Mouse (Mus musculus) CD4-positive, CD25-positive, alpha-beta regulatory T cell, adult 2 months (primary cell): ENCODE measurements at regions not wholly inside any gene's neighbourhood (a gene's known extent, or its start where the extent isn't known, plus 50 kb on each side); places are given as distances from the start of the nearest gene placed in this dataset.
A peak's percentile ranks its signal among the peaks of the same experiment; 100 is the strongest.

Source experiments
- DNase-seq: peaks from one replicate; pipeline ENCODE4 v3.0.0-alpha.2; 2012; ENCODE audit warnings: low read depth, low spot score

DNA sequence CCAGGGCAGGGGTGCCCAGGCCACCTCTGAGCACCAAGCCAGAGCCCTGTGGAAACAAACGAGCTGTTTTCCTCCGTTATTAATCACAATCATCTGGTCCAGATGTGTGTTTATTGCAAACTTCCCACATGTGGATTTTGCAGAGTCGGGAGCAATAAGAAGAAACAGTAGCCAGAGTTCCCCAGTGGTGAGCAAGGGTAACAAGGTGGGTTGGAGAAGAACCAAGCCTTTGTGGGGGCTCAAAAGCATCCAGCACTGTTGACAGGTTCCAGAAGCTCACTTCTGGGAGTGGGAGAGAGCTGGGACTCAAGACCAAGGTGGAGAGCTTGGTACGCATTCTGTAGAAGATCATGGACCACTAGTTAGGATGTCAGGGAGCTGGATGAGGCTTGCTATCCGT is 63.6 kb downstream of the Hif1an start:
- DNase-seq: no peak

DNA sequence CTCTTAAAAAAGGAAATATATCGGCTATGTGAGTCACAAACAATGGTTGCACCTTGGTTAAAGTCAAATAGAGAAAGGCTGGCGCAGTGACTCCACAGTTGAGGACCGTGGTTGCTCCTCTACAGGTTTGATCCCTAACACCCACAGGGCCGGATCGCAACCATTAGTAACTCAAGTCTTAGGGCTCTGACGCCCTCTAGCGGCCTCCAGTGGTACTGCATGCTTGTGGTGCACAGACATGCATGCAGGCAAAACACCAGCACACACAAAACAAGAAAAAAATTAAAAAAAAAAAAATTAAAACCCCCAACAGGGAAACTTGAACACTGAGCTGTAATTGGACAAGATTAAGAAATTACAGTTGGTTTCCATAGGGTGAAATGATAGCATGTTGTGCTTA is 67.1 kb downstream of the Hif1an start:
- peak; percentile 15 for DNase-seq

DNA sequence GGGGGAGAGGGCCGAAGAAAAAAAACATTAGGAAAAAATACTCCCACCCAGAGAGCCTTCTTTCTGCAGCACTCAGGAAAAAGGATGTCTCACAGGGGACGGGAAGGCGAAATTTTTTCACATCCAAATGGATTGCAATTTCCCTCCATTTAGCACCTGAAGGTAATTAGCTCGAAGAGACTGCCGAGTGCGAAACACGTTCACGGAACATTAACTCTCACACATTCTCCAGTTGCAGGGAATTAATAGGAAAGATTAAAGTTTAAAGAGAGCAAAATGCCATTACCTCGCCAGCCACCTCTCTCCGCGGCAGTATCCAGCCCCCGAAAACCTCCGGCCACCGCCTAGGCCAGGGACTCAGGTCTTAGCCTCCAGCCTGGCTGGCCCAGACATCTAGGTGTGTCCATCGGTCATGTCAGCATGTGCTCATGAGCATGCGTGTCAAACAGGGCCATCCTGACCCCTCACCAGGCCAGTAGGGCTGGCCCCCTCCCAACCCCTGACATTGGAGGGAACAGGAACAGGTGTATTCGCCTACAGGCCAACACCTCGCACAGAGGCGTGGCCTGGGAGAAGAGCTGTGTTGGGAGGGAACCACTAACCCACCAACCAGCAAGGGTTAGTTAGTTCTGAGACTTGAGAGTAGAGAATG is 68.8 kb downstream of the Hif1an start:
- no peak for DNase-seq

DNA sequence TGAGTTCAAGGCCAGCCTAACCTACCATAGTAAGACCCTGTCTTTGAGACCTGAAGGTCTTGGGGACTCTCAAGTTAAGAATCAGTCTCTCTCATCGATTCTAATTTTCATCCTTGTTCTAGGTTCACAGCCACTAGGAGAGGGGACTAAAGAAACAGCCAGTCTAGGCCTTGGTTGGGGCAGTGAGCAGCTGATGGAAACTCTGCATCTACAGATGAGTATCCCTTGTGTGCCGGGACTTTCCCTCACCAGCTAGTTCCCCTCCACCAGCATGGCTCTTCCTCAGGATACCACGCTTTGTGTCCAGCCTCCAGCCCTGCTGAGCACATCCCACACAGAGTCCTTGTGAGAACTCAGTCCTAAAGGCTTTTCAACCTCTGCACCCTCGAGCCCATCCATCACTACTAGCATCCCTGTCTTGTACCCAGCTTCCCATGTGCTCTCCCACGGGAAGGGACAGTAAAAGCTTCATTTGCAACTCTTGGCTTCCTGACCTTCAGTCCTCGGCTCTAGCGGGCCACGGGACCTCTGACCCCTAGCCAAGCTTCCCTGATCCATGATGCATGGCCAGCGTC is 74.6 kb downstream of the Hif1an start:
- DNase-seq: no peak

DNA sequence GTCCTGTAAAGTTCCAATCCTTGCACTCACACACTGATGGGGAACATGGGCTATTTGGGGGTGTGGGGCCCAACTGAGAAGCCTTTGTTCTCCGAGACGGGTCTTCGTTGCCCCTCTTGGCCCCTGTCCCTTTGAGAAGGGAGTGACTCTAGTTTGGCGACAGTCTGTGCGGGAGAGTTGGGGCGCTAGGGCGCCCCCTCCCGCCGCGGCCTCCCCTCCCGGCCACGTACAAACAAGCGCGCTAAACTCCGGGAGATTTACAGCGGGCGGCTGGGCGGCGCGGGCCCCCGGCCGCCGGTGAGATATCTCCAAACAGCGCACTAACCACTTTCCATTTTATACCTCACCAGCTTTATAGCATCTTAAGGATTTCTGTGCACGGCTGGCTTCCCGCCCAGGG is 77.4 kb downstream of the Hif1an start:
- no peak for DNase-seq

DNA sequence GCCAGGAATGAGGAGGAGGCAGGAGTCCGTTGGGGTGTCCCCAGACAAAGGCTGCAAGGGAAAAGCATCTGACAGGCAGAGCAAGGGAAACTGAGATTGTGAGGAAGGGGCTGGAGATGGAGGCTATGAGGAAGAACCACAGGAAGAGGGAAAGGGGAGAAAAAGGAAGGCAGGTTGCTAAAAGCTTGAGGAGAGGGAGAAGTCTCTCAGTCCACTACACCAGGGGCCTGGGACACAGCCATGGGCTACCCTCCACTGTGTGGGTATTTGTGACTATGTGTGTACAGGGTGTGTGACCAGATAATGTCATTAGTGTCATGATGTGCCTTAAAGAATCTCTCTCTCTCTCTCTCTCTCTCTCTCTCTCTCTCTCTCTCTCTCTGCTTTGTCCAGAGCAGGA is 77.9 kb downstream of the Hif1an start:
- DNase-seq: no peak

DNA sequence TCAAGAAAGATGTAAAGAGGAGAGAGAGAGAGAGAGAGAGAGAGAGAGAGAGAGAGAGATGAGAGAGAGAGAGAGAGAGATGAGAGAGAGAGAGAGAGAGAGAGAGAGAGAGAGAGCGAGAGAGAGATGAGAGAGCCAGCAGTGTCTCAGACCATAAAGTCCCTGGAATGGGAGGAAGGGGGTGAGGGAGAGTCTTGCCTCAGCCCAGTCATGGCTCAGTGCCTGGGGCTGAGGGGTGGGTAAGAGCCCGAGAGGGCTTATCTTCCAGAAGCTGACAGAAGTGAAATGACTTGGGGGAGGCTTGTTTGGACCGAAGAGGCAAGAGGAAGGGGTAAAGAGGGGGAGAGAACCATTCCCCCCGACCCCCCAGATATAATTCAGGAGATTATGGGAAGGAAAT is 79.6 kb downstream of the Hif1an start:
- no peak for DNase-seq

DNA sequence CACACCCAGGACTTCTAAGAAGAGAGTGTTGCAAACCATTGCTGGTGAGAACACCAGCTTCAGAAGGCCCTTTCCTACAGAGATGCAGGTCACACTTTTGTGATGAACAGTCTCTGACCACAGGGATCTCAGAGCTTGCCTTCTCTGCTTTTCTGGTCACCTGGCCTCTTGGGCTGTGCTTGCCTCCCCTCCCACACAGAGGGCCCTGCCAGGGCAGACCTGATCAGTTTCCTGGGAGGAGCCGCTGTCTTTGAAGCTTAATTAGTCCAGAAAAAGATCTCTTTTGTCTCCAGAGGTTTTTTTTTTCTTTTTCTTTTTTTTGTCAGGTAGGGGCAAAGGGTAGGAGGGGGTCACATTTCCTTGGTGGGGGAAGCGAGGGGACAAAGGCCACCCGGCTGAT is 81.7 kb downstream of the Hif1an start:
- DNase-seq: no peak

DNA sequence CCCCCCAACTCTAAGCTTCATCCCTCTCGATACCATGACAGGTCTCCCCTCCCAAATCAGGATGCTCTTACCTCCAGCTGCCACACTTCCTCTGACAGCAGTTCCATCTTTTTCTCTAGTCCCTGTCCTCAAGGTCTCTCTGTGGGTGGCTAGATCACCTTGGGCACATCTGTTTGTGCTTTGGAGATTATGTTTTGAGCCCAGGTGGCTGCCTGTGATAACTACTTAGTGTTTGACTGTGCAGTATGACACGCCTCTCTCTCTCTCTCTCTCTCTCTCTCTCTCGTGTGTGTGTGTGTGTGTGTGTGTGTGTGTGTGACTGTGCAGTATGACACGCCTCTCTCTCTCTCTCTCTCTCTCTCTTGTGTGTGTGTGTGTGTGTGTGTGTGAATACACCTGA is 82.3 kb downstream of the Hif1an start:
- no peak for DNase-seq

DNA sequence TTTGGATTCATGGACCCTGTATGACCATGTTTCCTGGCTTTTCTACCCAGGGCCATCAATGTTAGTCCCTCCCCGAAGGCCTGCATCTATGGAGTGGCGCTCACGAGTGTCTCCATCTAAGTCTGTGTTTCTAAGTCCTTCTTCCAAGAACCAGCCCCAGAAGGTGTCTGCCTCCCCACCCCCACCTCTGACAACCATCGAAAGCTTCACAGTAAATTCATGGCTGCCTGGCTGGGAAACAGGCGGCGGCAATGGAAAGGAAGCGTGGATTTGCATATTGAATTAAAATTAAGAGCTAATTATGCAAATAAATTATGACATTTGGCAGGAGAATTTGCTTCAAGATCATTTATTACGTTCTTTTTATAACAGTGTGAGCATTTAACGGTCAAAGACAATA is 83.9 kb downstream of the Hif1an start:
- DNase-seq: no peak

DNA sequence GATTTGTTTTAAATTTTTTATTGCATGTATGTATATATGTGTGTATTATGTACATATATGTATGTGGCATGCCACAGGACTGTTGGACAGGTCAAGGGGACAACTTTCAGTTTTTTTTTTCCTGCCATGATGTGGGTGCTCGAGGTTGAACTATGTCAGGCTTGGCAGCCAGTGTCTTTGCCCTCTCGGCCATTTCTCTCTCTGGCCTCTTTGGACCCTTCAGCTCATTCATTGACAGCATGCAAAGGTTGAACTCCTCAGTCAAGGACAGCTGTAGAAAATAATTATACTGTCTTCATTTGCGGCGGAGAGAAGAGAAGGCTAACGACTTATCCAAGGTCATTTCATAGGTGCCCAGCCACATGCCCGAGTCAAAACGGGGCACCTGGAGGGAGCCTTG is 86.6 kb downstream of the Hif1an start:
- no peak for DNase-seq

DNA sequence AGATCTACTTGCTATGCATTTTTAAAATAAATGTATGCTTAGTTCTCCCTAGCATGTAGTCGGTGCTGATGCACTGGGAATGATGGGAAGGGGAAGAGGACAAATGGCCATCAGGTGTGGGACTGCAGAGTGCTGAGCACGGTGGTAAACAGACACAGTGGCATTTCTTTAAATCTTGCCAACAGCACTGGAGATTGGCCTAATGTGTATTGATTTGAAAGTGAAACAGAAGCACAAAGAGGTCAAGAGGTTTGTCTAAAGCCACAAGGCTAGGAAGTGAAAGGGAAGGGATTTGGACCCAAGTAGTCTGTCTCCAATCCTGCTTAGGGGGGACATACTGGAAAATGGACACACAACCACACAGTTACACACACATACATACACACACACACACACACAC is 88.2 kb downstream of the Hif1an start:
- no peak for DNase-seq

DNA sequence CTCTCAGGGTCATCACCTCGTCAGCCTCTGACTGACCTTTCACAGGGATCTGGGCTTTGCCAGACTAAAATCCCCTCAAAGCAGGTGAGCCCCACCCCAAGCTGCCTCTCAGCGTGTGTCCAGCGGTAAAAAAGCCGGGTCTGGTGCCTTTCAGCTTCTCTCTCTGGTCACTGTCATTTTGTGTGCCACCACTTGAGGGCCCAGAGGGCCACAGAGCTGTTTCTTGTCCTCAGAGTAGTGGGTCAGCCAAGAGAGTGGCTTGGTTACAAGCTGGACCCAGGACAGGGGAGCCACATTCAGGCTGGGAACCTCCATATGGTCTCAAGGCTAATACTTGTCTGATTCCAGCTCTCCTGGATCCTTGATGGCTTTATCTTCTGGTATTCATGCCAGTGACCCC is 89.0 kb downstream of the Hif1an start:
- DNase-seq: no peak

DNA sequence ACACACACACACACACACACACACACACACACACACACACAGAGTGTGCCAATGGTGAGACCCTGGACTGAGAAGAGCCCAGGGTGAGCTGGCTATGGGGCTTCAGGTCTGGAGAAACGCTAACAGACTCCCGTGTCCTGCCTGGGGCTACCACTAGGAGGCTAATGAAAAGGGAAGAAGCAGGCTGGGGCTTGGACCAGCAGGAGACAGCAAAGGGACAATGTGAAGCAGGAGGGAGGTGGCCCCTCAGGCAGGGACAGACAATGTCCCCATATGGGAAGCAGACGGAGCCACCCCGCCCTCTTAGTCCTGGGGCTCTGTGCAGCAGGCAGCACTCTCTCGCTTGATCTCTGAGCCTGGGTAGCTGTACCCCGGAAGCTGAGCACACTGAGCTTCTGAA is 93.1 kb downstream of the Hif1an start:
- peak; percentile 3 for DNase-seq

DNA sequence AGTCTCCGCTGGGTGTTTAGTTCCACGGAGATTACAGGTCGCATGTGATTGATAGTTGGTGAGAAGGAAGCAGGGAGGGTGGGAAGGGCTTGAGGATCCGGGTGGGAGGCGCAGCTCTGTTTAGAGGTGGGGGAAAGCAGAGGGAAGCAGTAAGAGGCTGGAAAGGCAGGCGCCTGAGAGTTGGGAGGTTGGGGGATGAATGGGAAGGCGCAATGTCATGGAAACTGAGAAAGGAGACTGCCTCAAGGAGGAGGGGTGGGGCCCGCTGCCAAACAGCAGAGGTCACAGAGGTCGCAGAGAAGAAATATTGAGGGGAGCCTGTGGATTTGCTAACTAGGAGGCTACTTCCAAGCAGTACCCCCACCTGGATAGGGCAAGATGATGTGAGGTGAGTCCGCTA is 96.5 kb upstream of the Pax2 start:
- no peak for DNase-seq

DNA sequence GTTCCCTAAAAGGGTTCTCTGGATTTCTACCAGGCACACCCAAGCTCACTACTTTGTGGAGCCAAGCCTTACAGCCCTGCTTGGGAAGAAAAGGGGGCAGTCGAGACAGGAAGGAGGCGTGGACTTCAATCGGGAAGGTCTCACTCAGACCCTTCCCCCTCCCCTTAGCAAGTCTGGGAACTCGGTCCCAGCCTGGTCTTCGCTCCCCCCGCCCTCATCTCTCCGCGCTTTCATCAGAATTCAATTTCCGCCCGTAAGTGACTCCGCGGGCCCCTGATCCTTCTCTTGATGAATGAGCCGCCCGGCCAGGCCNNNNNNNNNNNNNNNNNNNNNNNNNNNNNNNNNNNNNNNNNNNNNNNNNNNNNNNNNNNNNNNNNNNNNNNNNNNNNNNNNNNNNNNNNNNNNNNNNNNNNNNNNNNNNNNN is 86.3 kb upstream of the Pax2 start:
- no peak for DNase-seq

DNA sequence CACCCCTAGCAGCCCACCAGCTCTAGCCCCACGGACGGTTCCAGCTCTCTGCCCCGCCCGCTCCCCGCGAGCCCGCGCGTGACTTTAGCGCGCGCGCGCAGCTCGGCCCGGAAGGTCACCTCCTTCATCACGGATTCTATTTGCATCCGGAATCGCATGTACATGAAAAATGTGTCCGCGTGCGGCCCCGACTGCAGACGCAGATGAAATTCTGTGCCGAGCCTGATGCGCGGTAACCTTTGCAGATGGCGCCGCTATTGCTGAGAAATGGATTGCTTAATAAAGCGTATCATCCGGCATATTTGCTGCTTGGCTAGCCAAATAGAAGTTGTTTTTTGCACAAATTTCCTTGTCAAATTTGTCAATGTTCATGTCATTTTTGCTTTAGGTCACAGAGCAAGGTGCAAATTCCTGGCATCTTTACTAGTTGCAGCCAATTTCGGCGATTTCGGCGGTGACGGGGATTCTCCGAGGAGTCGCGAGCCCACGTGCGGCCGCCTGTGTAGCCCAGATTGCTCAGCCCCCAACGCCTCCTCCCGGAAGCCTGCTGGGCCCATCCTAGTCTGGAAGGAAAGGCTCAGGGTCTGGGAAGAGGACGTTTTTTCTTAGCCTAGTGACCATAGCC is 81.1 kb upstream of the Pax2 start:
- no peak for DNase-seq

DNA sequence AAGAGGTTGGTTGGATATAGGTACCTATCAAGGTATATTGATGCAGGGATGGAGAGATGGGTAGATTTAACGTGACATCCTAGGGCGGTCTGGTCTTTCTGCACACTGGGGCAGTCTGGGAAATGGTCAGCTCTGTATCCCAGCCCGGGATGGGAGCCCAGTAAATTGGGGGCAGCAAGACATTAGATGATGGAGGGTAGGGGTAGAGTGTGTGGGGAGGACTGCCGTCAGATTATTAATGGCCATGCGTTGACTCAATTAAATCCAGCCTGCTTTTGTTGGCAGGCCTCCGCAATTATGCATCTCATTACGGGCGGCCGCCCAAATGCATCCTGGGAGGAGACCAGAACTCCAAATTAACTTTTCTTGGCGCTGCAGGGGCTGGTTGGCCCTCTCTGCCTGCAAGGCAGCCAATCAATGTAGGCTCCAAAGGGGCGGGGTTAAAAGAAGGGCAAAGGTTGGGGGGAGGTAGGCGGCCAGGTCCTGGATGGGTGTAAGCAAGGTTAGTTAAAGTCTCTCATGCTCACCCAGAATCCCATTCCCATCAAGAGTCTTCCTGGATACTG is 79.2 kb upstream of the Pax2 start:
- no peak for DNase-seq

DNA sequence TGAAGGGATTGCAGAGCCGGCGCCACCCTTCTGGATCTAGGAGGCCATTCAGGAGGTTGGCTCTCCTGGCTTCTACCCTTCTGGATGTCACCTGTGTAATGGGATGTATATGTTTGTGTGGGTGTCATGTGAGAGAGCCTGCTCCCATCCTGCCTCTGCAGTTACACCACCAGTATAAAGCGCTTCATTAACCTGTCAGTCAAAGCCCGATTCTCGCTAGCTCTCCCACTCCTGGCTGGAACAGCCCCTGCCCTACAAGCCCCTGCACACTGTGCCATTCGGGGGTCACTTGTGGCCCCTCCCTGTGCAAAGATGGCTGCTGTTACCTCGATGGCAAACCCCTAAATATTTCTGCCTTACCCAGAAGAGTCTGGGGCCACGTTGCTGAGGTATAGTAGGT is 78.5 kb upstream of the Pax2 start:
- DNase-seq: no peak

DNA sequence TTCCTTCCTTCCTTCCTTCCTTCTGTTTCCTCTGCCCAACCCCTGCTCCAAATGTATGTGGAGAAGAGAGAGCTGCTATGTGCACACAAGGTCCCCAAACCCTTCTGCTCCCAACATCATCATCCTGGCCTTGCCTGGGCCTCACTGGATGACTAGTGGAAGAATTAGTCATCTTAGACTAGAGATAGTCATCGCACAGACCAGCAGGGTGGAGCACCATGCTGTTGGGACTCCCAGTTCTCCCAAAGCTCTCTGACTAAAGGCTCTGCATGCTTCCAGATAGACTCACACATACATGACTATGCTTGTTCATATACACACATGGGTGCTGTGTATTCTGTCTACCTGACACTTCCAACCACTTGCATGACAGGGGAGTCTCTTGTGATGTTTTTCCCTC is 77.2 kb upstream of the Pax2 start:
- no peak for DNase-seq

DNA sequence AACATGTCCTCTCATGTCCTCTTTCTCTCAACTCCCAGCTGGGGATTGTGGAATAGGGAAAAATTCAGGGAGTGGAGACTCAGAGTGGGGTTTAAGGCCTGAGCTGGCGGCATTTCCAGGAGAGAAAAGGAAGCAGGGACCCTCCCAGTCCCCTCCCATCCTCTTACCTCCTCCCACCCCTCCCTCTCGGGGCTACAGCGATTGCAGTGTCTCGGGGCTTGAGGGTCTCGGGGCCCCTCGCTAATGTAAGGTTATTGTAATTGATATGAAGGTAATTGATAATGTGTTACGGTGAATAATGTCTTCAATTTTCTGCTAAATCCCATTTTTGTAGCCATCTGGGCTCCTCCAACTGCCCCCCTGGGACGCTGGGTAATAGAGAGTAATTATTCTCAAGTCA is 74.2 kb upstream of the Pax2 start:
- no peak for DNase-seq

DNA sequence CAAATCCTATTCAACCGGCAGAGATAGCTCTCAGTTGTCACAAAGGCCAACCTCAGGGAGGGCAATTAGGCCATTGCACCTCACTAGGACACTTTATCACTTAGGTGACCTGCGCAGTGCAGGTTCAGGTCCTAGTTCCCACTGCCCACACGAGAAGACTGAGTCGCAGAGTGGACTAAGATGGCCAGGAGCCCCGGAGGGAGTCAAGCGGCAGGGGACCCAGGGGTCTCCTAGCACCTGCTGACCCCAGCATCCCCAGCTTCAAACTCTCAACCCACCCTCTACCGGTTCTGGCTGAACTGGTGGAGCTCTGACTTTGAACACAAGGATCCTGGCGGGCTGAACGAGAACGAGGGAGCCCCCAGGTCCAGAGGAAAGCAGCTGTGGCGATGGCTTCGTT is 72.7 kb upstream of the Pax2 start:
- DNase-seq: no peak

DNA sequence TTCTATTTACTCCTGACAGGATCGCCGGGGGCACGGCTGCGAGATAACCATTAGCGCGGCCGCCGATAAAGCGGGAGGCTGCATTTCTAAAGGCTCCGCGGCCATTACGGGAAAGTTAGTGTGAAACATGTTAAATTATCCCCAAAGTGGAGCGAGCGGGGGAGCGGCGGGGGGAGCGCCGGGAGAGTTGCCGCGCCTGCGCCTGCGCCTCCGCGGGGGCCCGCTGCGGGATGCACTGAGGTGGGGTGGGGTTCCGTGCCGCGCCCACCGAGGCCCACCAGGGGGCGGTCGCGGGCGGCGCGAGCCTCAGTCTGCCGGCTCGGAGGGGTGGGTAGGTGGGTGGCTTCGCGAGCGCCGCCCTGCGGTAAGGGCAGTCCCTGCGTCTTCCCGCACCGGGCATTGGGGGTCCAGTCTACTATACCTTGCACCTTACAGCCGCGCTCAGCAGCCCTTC is 71.8 kb upstream of the Pax2 start:
- peak; percentile 53 for DNase-seq
